Mouse (Mus musculus): Measurements from ENCODE around the gene 2310011J03Rik.

- TF ChIP-seq POLR2A (IDR thresholded peaks at IDR 0.05; ENCODE audit: insufficient read length, low read depth) (no peak), E2F4 (IDR thresholded peaks at IDR 0.05; ENCODE audit: insufficient read depth) (no peak)
These were observed 23.5 kb downstream of the 2310011J03Rik start for GRCm38 (mm10) chr10:80296824-80297223.
